Mouse (Mus musculus): ENCODE data around the gene Dlg5. TPM values are rescaled to one million over a fixed set of nuclear protein-coding genes. Genes with fewer than 3 reads are reported as not detected.

Dlg5 gene
- polyA plus RNA-seq, 2 experiments: 0.96 to 2.1 TPM

DNA sequence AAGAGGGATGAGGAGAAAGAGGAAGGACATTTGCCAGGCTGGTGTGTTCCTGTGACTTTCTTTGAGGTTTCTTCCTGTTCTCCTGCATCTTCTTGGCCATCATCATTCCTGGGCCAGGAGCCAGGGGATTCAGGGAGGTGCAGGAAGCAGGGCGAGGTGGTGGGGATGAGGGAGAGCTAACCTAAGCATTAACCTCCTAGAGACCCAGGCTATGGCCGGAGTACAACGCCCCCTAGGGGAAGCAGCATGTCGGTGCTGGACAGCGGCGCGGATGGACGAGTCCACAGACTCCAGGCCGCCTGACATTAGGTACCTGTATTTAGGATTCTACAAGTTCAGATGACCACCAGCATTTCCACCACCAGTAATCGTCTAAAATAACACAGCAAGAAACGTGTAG is 6.1 kb downstream of the Dlg5 start:
- H3K36me3 ChIP-seq (replicated peaks; ENCODE audit: control insufficient read depth, insufficient read depth, low read depth): no peaks in the 10 kb centered on the region
- no peaks in the 10 kb centered on the region for H3K9me3 ChIP-seq (ENCODE audit: control insufficient read depth, low read length)
- peaks cover 23% of the 10 kb centered on the region for H3K27me3 ChIP-seq (ENCODE audit: control insufficient read depth, insufficient read depth, low read length)
- H3K4me3 ChIP-seq (ENCODE audit: insufficient read depth in 1 of 2, low read depth in 2 of 2, low read length in 2 of 2): no peak overlapping the region
- no peak overlapping the region for H3K4me2 ChIP-seq (ENCODE audit: low read depth)
- H3K27ac ChIP-seq: no peak overlapping the region
- peak; percentile 58 for TF ChIP-seq CTCF (IDR thresholded peaks at IDR 0.05; ENCODE audit: low read depth)
- TF ChIP-seq EP300 (IDR thresholded peaks at IDR 0.05; ENCODE audit: low read depth): no peak
- H3K9ac ChIP-seq (replicated peaks): no peak overlapping the region
- 60% methylated on average over 11 of the region's 11 CpGs for WGBS (ENCODE audit: insufficient replicate concordance)
- DNase-seq (ENCODE audit: low read depth in 3 of 3, low spot score in 3 of 3) (no peak), ATAC-seq (ENCODE audit: insufficient read depth) (no peak)
- H3K4me1 ChIP-seq (replicated peaks; ENCODE audit: control insufficient read depth in 2 of 2, insufficient read depth in 2 of 2, low read length in 1 of 2): no peaks in the 10 kb centered on the region

DNA sequence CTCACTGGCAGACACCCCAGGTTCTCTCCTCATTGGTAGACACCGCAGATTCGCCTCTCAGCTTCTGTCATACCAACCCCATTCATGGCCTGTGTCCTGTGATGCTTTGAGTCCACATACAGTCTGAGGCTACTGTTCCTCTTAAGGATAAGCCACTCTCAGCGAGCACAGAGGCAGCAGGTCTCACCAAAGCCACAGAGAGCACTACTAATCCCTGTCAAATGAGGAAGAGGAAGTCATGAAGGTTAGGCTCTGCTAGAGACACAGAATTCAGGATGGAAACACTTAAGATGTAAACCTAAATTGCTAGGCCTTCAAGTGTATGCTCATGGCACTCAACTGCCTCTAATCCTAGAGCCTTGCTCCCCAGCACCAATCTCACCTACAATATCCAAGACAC is 9.8 kb downstream of the Dlg5 start:
- no peak overlapping the region for H3K27ac ChIP-seq
- H3K27me3 ChIP-seq (ENCODE audit: control insufficient read depth, insufficient read depth, low read length): no peaks in the 10 kb centered on the region
- peaks cover 8 to 20% of the 10 kb centered on the region in 2 experiments for H3K4me1 ChIP-seq (replicated peaks; ENCODE audit: control insufficient read depth in 2 of 2, insufficient read depth in 2 of 2, low read length in 1 of 2)
- no peak for TF ChIP-seq CTCF (IDR thresholded peaks at IDR 0.05; ENCODE audit: low read depth)
- TF ChIP-seq EP300 (IDR thresholded peaks at IDR 0.05; ENCODE audit: low read depth): no peak
- ATAC-seq (ENCODE audit: insufficient read depth) (no peak), DNase-seq (ENCODE audit: low read depth in 3 of 3, low spot score in 3 of 3) (no peak)
- no peak overlapping the region for H3K9ac ChIP-seq (replicated peaks)
- WGBS (ENCODE audit: insufficient replicate concordance): 55% methylated on average over 3 of the region's 3 CpGs
- H3K4me3 ChIP-seq (ENCODE audit: insufficient read depth in 1 of 2, low read depth in 2 of 2, low read length in 2 of 2): no peak overlapping the region
- H3K4me2 ChIP-seq (ENCODE audit: low read depth): no peak overlapping the region
- H3K36me3 ChIP-seq (replicated peaks; ENCODE audit: control insufficient read depth, insufficient read depth, low read depth): no peaks in the 10 kb centered on the region
- H3K9me3 ChIP-seq (ENCODE audit: control insufficient read depth, low read length): no peaks in the 10 kb centered on the region

DNA sequence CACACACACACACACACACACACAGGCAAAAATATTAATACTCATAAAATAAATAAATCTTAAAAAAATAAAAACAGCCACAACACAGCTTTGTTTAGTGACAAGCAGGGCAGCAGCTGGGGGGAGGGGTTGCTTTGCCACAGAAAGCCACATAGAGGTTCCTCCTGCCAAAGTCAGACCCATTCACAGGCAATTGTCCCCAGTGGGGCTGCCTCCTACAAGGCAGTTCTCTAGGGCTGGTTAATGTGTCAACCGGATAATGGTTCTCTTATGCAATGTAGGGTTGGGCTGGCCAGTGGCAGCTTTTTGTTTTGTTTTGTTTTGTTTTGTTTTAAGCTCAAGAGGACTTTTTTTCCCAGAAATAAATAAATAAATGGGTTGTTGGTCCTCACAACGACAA is 11.3 kb downstream of the Dlg5 start:
- no peak for TF ChIP-seq EP300 (IDR thresholded peaks at IDR 0.05; ENCODE audit: low read depth)
- no peak for TF ChIP-seq CTCF (IDR thresholded peaks at IDR 0.05; ENCODE audit: low read depth)
- Histone ChIP-seq H3K4me1 (replicated peaks; ENCODE audit: control insufficient read depth in 2 of 2, insufficient read depth in 2 of 2, low read length in 1 of 2) (peaks cover 8 to 20% of the 10 kb centered on the region in 2 experiments), H3K9me3 (ENCODE audit: control insufficient read depth, low read length) (no peaks in the 10 kb centered on the region), H3K4me2 (ENCODE audit: low read depth) (no peak overlapping the region), H3K36me3 (replicated peaks; ENCODE audit: control insufficient read depth, insufficient read depth, low read depth) (no peaks in the 10 kb centered on the region), H3K4me3 (ENCODE audit: insufficient read depth in 1 of 2, low read depth in 2 of 2, low read length in 2 of 2) (no peak overlapping the region), H3K9ac (replicated peaks) (no peak overlapping the region), H3K27me3 (ENCODE audit: control insufficient read depth, insufficient read depth, low read length) (no peaks in the 10 kb centered on the region), H3K27ac (no peak overlapping the region)
- DNase-seq (ENCODE audit: low read depth in 3 of 3, low spot score in 3 of 3) (no peak), ATAC-seq (ENCODE audit: insufficient read depth) (no peak)
- 46% methylated on average over 2 of the region's 2 CpGs for WGBS (ENCODE audit: insufficient replicate concordance)

DNA sequence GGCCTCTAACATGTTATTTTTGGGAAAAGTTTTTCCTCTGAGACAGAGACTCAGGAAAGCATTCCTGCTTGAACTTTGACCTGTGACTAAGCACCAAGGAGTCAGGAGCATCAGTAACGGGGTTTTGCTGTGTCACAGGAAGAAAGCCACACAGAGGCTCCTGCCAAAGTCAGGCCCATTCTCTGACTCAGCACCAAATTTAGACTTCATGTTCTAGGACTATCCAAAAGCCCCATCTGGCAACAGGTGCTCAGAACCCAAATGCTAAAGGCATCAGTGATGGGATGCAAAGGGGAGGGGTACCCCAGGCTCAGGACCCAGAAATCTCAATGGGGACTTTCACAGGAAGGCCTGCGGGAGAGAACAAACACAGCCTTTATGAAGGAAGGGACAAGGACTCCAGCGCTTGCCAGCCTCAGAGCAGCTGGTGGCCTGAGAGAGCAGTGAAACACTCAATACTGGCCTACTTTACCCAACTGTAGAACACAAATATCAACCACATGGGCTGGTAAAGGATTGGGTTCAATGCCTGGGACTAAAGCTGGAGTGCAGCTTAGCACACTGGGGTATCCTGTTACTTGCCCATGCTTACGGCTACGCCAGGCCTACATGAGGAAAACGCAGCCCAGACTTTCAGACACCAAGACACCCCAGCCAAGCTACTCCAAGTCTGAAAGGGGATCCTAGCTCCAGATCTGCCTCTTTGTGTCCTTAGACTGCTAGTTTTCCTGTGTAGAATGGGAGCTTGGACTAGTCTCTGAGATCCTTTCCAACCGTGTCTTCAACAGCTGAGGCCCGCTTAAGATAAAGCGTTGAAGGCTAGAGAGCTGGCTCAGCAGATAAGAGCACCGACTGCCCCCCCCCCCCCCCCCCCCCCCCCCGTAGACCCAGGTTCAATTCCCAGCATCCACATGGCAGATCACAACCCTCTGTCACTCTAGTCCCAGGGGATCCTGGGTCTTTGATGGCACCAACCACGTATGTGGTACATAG is 12.8 kb downstream of the Dlg5 start:
- Histone ChIP-seq H3K9ac (replicated peaks) (peak overlapping the region; percentile 2; the same call in 1 of the 2 replicates), H3K27ac (peak overlapping the region; percentile 57), H3K4me2 (ENCODE audit: low read depth) (peak overlapping the region; percentile 33), H3K27me3 (ENCODE audit: control insufficient read depth, insufficient read depth, low read length) (no peaks in the 10 kb centered on the region), H3K36me3 (replicated peaks; ENCODE audit: control insufficient read depth, insufficient read depth, low read depth) (no peaks in the 10 kb centered on the region), H3K9me3 (ENCODE audit: control insufficient read depth, low read length) (no peaks in the 10 kb centered on the region), H3K4me1 (replicated peaks; ENCODE audit: control insufficient read depth in 2 of 2, insufficient read depth in 2 of 2, low read length in 1 of 2) (peaks cover 8 to 31% of the 10 kb centered on the region in 2 experiments), H3K4me3 (ENCODE audit: insufficient read depth in 1 of 2, low read depth in 2 of 2, low read length in 2 of 2) (no peak overlapping the region)
- TF ChIP-seq EP300 (IDR thresholded peaks at IDR 0.05; ENCODE audit: low read depth) (no peak), CTCF (IDR thresholded peaks at IDR 0.05; ENCODE audit: low read depth) (no peak)
- DNase-seq (ENCODE audit: low read depth in 3 of 3, low spot score in 3 of 3) (peak in 2 of 3 experiments; percentile 22 to 41), ATAC-seq (ENCODE audit: insufficient read depth) (peak; percentile 72)
- WGBS (ENCODE audit: insufficient replicate concordance): 49% methylated on average over 10 of the region's 12 CpGs

DNA sequence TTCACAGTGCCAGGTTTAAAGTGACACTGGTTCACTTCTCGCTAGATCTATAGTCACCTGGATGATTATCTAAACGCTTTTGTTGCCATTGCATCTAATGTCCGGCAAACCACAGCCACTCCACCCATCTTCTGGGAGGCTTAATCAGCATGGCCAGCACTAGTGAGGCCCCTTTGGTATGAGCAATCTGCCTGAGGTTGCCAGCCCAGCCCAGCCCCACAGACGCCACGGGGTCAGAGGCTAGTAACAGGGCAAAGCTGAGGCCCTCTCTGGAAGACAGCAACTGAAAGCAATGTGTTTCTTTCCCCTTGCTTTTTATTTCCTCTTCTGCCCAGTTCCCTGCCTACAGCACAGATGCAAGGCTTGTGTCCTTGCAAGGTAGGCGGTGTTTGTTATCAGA is 17.2 kb downstream of the Dlg5 start:
- 22% methylated on average over 6 of the region's 6 CpGs for WGBS (ENCODE audit: insufficient replicate concordance)
- Histone ChIP-seq H3K27me3 (ENCODE audit: control insufficient read depth, insufficient read depth, low read length) (no peaks in the 10 kb centered on the region), H3K9me3 (ENCODE audit: control insufficient read depth, low read length) (no peaks in the 10 kb centered on the region), H3K4me3 (ENCODE audit: insufficient read depth in 1 of 2, low read depth in 2 of 2, low read length in 2 of 2) (no peak overlapping the region), H3K36me3 (replicated peaks; ENCODE audit: control insufficient read depth, insufficient read depth, low read depth) (no peaks in the 10 kb centered on the region), H3K4me2 (ENCODE audit: low read depth) (no peak overlapping the region), H3K4me1 (replicated peaks; ENCODE audit: control insufficient read depth in 2 of 2, insufficient read depth in 2 of 2, low read length in 1 of 2) (peaks cover 8 to 28% of the 10 kb centered on the region in 2 experiments), H3K27ac (no peak overlapping the region), H3K9ac (replicated peaks) (no peak overlapping the region)
- DNase-seq (ENCODE audit: low read depth in 3 of 3, low spot score in 3 of 3) (no peak), ATAC-seq (ENCODE audit: insufficient read depth) (no peak)
- TF ChIP-seq EP300 (IDR thresholded peaks at IDR 0.05; ENCODE audit: low read depth) (no peak), CTCF (IDR thresholded peaks at IDR 0.05; ENCODE audit: low read depth) (no peak)
